Mouse (Mus musculus): ENCODE measurements around the gene Vmn1r192. TPM values are rescaled to one million over a fixed set of nuclear protein-coding genes. Genes with fewer than 3 reads are reported as not detected.

The Vmn1r192 gene
- polyA plus RNA-seq, 1 experiment from 2014 or later: not detected

Small RNA genes within 50 kb of the gene (microRNA-seq; reads per million reads assigned to microRNA genes)
- gene Gm23282 (ENCODE audit: borderline number of aligned reads): not detected
- not detected for gene Gm25084 (ENCODE audit: borderline number of aligned reads)

Other genes starting within 250 kb of the Vmn1r192 start
- gene Zfp184, start 246.0 kb downstream of the Vmn1r192 start, polyA plus RNA-seq (2014; fragmentation: Nextera tagmentation; extraction: Ambion mirVana): 16.0 and 16.4 TPM in 2 replicates
- gene Pom121l2, start 209.9 kb downstream of the Vmn1r192 start, polyA plus RNA-seq (2014; fragmentation: Nextera tagmentation; extraction: Ambion mirVana): 0.12 and 0.26 TPM in 2 replicates
- gene Prss16, start 181.4 kb downstream of the Vmn1r192 start, polyA plus RNA-seq (2014; fragmentation: Nextera tagmentation; extraction: Ambion mirVana): 1.6 and 2.0 TPM in 2 replicates
- gene Hist1h2ah, start 155.6 kb downstream of the Vmn1r192 start, polyA plus RNA-seq (2014; fragmentation: Nextera tagmentation; extraction: Ambion mirVana): 21.2 and 21.6 TPM in 2 replicates
- 8.6 and 11.7 TPM in 2 replicates for gene Hist1h2bk, start 155.3 kb downstream of the Vmn1r192 start, polyA plus RNA-seq (2014; fragmentation: Nextera tagmentation; extraction: Ambion mirVana)
- gene Hist1h4i, start 149.8 kb downstream of the Vmn1r192 start, polyA plus RNA-seq (2014; fragmentation: Nextera tagmentation; extraction: Ambion mirVana): 26.4 and 26.7 TPM in 2 replicates
- 71.0 and 82.2 TPM in 2 replicates for gene Hist1h2ag, start 148.2 kb downstream of the Vmn1r192 start, polyA plus RNA-seq (2014; fragmentation: Nextera tagmentation; extraction: Ambion mirVana)
- gene Hist1h2bj, start 147.9 kb downstream of the Vmn1r192 start, polyA plus RNA-seq (2014; fragmentation: Nextera tagmentation; extraction: Ambion mirVana): 15.8 and 16.9 TPM in 2 replicates
- gene Vmn1r188, start 106.7 kb downstream of the Vmn1r192 start, polyA plus RNA-seq (2014; fragmentation: Nextera tagmentation; extraction: Ambion mirVana): not detected in 2 replicates
- gene Vmn1r189, start 85.3 kb downstream of the Vmn1r192 start, polyA plus RNA-seq (2014; fragmentation: Nextera tagmentation; extraction: Ambion mirVana): not detected in 2 replicates
- gene Vmn1r191, start 7.2 kb downstream of the Vmn1r192 start, polyA plus RNA-seq (2014; fragmentation: Nextera tagmentation; extraction: Ambion mirVana): not detected in 2 replicates
- gene Vmn1r193, start 32.0 kb upstream of the Vmn1r192 start, polyA plus RNA-seq (2014; fragmentation: Nextera tagmentation; extraction: Ambion mirVana): not detected in 2 replicates
- not detected in 2 replicates for gene Vmn1r194, start 53.1 kb upstream of the Vmn1r192 start, polyA plus RNA-seq (2014; fragmentation: Nextera tagmentation; extraction: Ambion mirVana)
- gene Vmn1r195, start 79.4 kb upstream of the Vmn1r192 start, polyA plus RNA-seq (2014; fragmentation: Nextera tagmentation; extraction: Ambion mirVana): not detected in 2 replicates
- not detected in 2 replicates for gene Vmn1r196, start 98.8 kb upstream of the Vmn1r192 start, polyA plus RNA-seq (2014; fragmentation: Nextera tagmentation; extraction: Ambion mirVana)
- gene Vmn1r197, start 133.4 kb upstream of the Vmn1r192 start, polyA plus RNA-seq (2014; fragmentation: Nextera tagmentation; extraction: Ambion mirVana): not detected in 2 replicates
- not detected in 2 replicates for gene Vmn1r198, start 159.2 kb upstream of the Vmn1r192 start, polyA plus RNA-seq (2014; fragmentation: Nextera tagmentation; extraction: Ambion mirVana)
- gene Vmn1r199, start 188.7 kb upstream of the Vmn1r192 start, polyA plus RNA-seq (2014; fragmentation: Nextera tagmentation; extraction: Ambion mirVana): not detected in 2 replicates
- not detected in 2 replicates for gene Vmn1r200, start 199.2 kb upstream of the Vmn1r192 start, polyA plus RNA-seq (2014; fragmentation: Nextera tagmentation; extraction: Ambion mirVana)